Mouse (Mus musculus) midbrain, embryonic 14.5 days (tissue): Measurements from ENCODE around the gene Slc25a35. TPM values are rescaled to one million over a fixed set of nuclear protein-coding genes. Genes with fewer than 3 reads are reported as not detected.
A peak's percentile ranks its signal among the peaks of the same experiment; 100 is the strongest.
"Not testable (repeated sequence)": the region's sequence is repeated elsewhere in the genome, so short reads cannot be mapped to it uniquely, and the experiment has no call there.

ENCODE experiments used
- ATAC-seq: fragments of 200-750 bp; cut with Nextera tagmentation; 2 replicates; pipeline ENCODE4 v1.8.0; 2017; ENCODE audit warnings: moderate number of reproducible peaks, moderate library complexity; ENCODE audit not compliant: low FRiP score, low TSS enrichment
- DNase-seq: peaks from one replicate; pipeline ENCODE4 v3.0.0-alpha.2; 2015
- H3K27ac ChIP-seq: fragments of 300-500 bp; sonication (generic); replicated peaks from 2 replicates; pipeline ENCODE4 v1.5.1; 2014; ENCODE audit warnings: mild to moderate bottlenecking, low read depth, low read length, moderate library complexity
- H3K27me3 ChIP-seq: fragments of 300-500 bp; sonication (generic); 2 replicates; pipeline ENCODE4 v1.6.1; 2014; ENCODE audit warnings: low read length, control low read depth, mixed read lengths; ENCODE audit not compliant: control insufficient read depth, insufficient read depth
- H3K36me3 ChIP-seq: fragments of 300-500 bp; sonication (generic); 2 replicates; pipeline ENCODE4 v1.6.1; 2014; ENCODE audit warnings: low read length, control low read depth; ENCODE audit not compliant: control insufficient read depth, insufficient read depth
- H3K4me1 ChIP-seq: fragments of 300-500 bp; sonication (generic); 2 replicates; pipeline ENCODE4 v1.6.1; 2014; ENCODE audit warnings: mild to moderate bottlenecking, antibody characterized with exemption, low read length, control low read depth; ENCODE audit not compliant: control insufficient read depth, insufficient read depth
- H3K4me2 ChIP-seq: fragments of 300-500 bp; sonication (generic); 2 replicates; pipeline ENCODE4 v1.6.1; 2014; ENCODE audit warnings: mild to moderate bottlenecking, low read length, moderate library complexity
- H3K4me3 ChIP-seq: fragments of 300-500 bp; sonication (generic); replicated peaks from 2 replicates; pipeline ENCODE4 v1.5.1; 2014; ENCODE audit warnings: low read depth, low read length
- H3K9ac ChIP-seq: fragments of 300-500 bp; sonication (generic); replicated peaks from 2 replicates; pipeline ENCODE4 v1.6.1; 2014; ENCODE audit warnings: mild to moderate bottlenecking, low read length, moderate library complexity
- H3K9me3 ChIP-seq: fragments of 300-500 bp; sonication (generic); 2 replicates; pipeline ENCODE4 v1.6.1; 2016; ENCODE audit warnings: low read length, control low read depth, mixed read lengths; ENCODE audit not compliant: control insufficient read depth
- WGBS: fragments of 180-500 bp; shearing (Covaris S2); extraction: QIAGEN DNeasy Blood & Tissue Kit; methylation state at CpG from one replicate; pipeline ENCODE4 v1.1.7; 2014; 5-methylcytosine and 5-hydroxymethylcytosine counted together
- polyA plus RNA-seq: library from polyadenylated mRNA; unstranded; fragments of >200 nt; fragmentation: Nextera tagmentation; extraction: Ambion mirVana; gene quantifications from 2 replicates; pipeline ENCODE4 v1.2.1, GENCODE M21; 2014

The Slc25a35 gene
- polyA plus RNA-seq = 1.1 and 1.9 TPM in 2 replicates

- under 1% methylated on average over 50 of the region's 50 CpGs for WGBS
- no peaks in the 10 kb centered on the region for H3K27me3 ChIP-seq
- peak within 1 kb of the TSS; percentile 91 for H3K4me2 ChIP-seq
- peak within 1 kb of the TSS; percentile 15; the same call in 1 of the 2 replicates for H3K27ac ChIP-seq
- H3K36me3 ChIP-seq = no peaks in the 10 kb centered on the region
- peak within 1 kb of the TSS; percentile 62 for H3K9ac ChIP-seq
- DNase-seq (peak; percentile 94), ATAC-seq (peak; percentile 95)
- 0 out of 2 replicates have a peak, but pooled peaks cover 3% of the 10 kb centered on the region for H3K4me1 ChIP-seq
- no peaks in the 10 kb centered on the region for H3K9me3 ChIP-seq
- peak within 1 kb of the TSS; percentile 61 for H3K4me3 ChIP-seq
These were observed at the start of gene Slc25a35 for GRCm38 (mm10) chr11:68967337-68968282. TSS of gene Slc25a35 (plus strand) at chr11:68968131.

GRCm38 (mm10) chr11:68923191-68923590 is 44.7 kb upstream of the Slc25a35 start:
- no peak for DNase-seq
- WGBS = 67% methylated on average over 3 of the region's 3 CpGs

GRCm38 (mm10) chr11:68924749-68925148 is 43.2 kb upstream of the Slc25a35 start:
- ATAC-seq = no peak
- no peak for DNase-seq
- WGBS = 79% methylated on average over 2 of the region's 2 CpGs

More at GRCm38 (mm10) chr11:68923191-68923590, 44.7 kb upstream of the Slc25a35 start:
- H3K36me3 ChIP-seq = no peaks in the 10 kb centered on the region
- no peak overlapping the region for H3K4me3 ChIP-seq
- no peak overlapping the region for H3K9ac ChIP-seq
- no peaks in the 10 kb centered on the region for H3K9me3 ChIP-seq
- H3K4me2 ChIP-seq = no peak overlapping the region
- no peaks in the 10 kb centered on the region for H3K27me3 ChIP-seq
- no peaks in the 10 kb centered on the region for H3K4me1 ChIP-seq
- H3K27ac ChIP-seq = no peak overlapping the region
- ATAC-seq = no peak

GRCm38 (mm10) chr11:68926981-68927380 is 41.0 kb upstream of the Slc25a35 start, which contains the start of gene Odf4:
TSS of gene Odf4 (minus strand) at chr11:68927081.
- no peak within 1 kb of the TSS for H3K9ac ChIP-seq
- H3K9me3 ChIP-seq = no peaks in the 10 kb centered on the region
- H3K4me1 ChIP-seq = no peaks in the 10 kb centered on the region
- WGBS = 81% methylated on average over 3 of the region's 3 CpGs
- no peak within 1 kb of the TSS for H3K4me2 ChIP-seq
- DNase-seq (no peak), ATAC-seq (no peak)
- H3K27ac ChIP-seq = no peak within 1 kb of the TSS
- H3K27me3 ChIP-seq = no peaks in the 10 kb centered on the region
- H3K36me3 ChIP-seq = no peaks in the 10 kb centered on the region
- no peak within 1 kb of the TSS for H3K4me3 ChIP-seq

More at GRCm38 (mm10) chr11:68924749-68925148, 43.2 kb upstream of the Slc25a35 start:
- H3K9me3 ChIP-seq = no peaks in the 10 kb centered on the region
- no peak overlapping the region for H3K4me2 ChIP-seq
- H3K4me3 ChIP-seq = no peak overlapping the region
- H3K36me3 ChIP-seq = no peaks in the 10 kb centered on the region
- no peak overlapping the region for H3K27ac ChIP-seq
- no peaks in the 10 kb centered on the region for H3K4me1 ChIP-seq
- H3K9ac ChIP-seq = no peak overlapping the region
- no peaks in the 10 kb centered on the region for H3K27me3 ChIP-seq

- WGBS = 88% methylated on average over 6 of the region's 6 CpGs
- H3K4me2 ChIP-seq = no peak overlapping the region
- H3K27me3 ChIP-seq = no peaks in the 10 kb centered on the region
- no peaks in the 10 kb centered on the region for H3K9me3 ChIP-seq
- no peaks in the 10 kb centered on the region for H3K36me3 ChIP-seq
- ATAC-seq (no peak), DNase-seq (no peak)
- no peak overlapping the region for H3K9ac ChIP-seq
- H3K27ac ChIP-seq = no peak overlapping the region
- H3K4me3 ChIP-seq = no peak overlapping the region
- H3K4me1 ChIP-seq = no peaks in the 10 kb centered on the region
These were observed 38.0 kb upstream of the Slc25a35 start for GRCm38 (mm10) chr11:68929947-68930346.

GRCm38 (mm10) chr11:68933885-68934507 is 33.9 kb upstream of the Slc25a35 start:
- WGBS = 68% methylated on average over 5 of the region's 5 CpGs
- DNase-seq = peak; percentile 46

GRCm38 (mm10) chr11:68936951-68937350 is 31.0 kb upstream of the Slc25a35 start:
- not testable (repeated sequence) for H3K9me3 ChIP-seq, H3K27ac ChIP-seq, H3K9ac ChIP-seq, H3K4me1 ChIP-seq, H3K36me3 ChIP-seq, DNase-seq, ATAC-seq, H3K27me3 ChIP-seq, H3K4me3 ChIP-seq, H3K4me2 ChIP-seq
- WGBS = 88% methylated on average over 4 of the region's 4 CpGs

More at GRCm38 (mm10) chr11:68933885-68934507, 33.9 kb upstream of the Slc25a35 start:
- Histone ChIP-seq H3K4me2 (no peak overlapping the region), H3K4me3 (no peak overlapping the region), H3K27ac (peak overlapping the region; percentile 20; the same call in 1 of the 2 replicates), H3K9ac (no peak overlapping the region), H3K27me3 (no peaks in the 10 kb centered on the region), H3K36me3 (no peaks in the 10 kb centered on the region), H3K4me1 (no peaks in the 10 kb centered on the region), H3K9me3 (no peaks in the 10 kb centered on the region)
- ATAC-seq = no peak

GRCm38 (mm10) chr11:68939451-68940304 is 28.3 kb upstream of the Slc25a35 start:
- ATAC-seq = peak; percentile 99
- no peaks in the 10 kb centered on the region for H3K27me3 ChIP-seq
- peak; percentile 94 for DNase-seq
- H3K27ac ChIP-seq = peak overlapping the region; percentile 76
- H3K9ac ChIP-seq = peak overlapping the region; percentile 56
- H3K4me1 ChIP-seq = 0 out of 2 replicates have a peak, but pooled peaks cover 8% of the 10 kb centered on the region
- 0 out of 2 replicates have a peak, but pooled peaks cover 2% of the 10 kb centered on the region for H3K36me3 ChIP-seq
- H3K4me2 ChIP-seq = peak overlapping the region; percentile 76
- H3K4me3 ChIP-seq = peak overlapping the region; percentile 46
- WGBS = 2% methylated on average over 16 of the region's 16 CpGs
- H3K9me3 ChIP-seq = no peaks in the 10 kb centered on the region
